Mouse (Mus musculus): ENCODE results near the gene Vmn1r202.

DNA sequence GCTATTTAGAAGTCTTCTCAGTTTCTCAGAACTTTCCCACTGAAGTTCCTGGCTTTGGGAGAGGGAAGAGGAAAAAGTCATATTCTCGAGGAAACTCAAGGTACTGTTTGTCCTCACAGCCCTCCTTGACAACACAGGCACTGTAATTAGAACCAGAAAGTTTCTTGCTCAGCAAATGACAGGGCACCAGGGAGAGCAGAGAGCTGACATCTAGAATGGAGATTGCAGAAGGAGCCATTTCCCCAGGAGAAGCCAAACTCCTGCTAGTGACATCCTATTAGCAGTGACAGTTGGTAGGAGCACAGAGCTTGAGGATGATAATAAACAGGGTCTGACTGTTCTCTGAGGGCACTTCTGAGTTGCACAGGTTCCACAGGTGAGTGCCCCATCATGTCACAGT, 33.6 kb downstream of the Vmn1r202 start, which contains the start of gene Vmn1r201:
- TF ChIP-seq TCF12 (IDR thresholded peaks at IDR 0.05; ENCODE audit: insufficient read depth, poor library complexity, severe bottlenecking) (no peak), POLR2A (IDR thresholded peaks at IDR 0.05; ENCODE audit: insufficient read length, low read depth) (no peak), REST (IDR thresholded peaks at IDR 0.05; ENCODE audit: insufficient read depth, insufficient read length) (no peak), POLR2AphosphoS2 (IDR thresholded peaks at IDR 0.05; ENCODE audit: insufficient read length, low read depth) (no peak), E2F4 (IDR thresholded peaks at IDR 0.05; ENCODE audit: insufficient read depth) (no peak)

Measured in myocyte (in vitro differentiated cells).